Mouse (Mus musculus) adrenal gland (tissue): Measurements from ENCODE around the gene Braf.

ENCODE experiments used
- intact Hi-C: fragments of 180-260 bp; cut with DNase I; formaldehyde crosslinking; loops from one replicate; pipeline ENCODE4 v1.15.1; 2025

Gene Braf

GRCm38 (mm10) chr6:39559276-39559939, 165.9 kb downstream of the Braf start:
- intact Hi-C loops: loop anchor here (5.0 kb wide), 1 partner anchor 42 kb away; no protein-coding TSS in a partner anchor

GRCm38 (mm10) chr6:39557723-39558261, 167.5 kb downstream of the Braf start, which contains the start of gene Dennd2a:
Gene Dennd2a (minus strand): TSS chr6:39557867.
- intact Hi-C loops: loop anchor here (5.0 kb wide), 1 partner anchor 40 kb away; no protein-coding TSS in a partner anchor

DNA sequence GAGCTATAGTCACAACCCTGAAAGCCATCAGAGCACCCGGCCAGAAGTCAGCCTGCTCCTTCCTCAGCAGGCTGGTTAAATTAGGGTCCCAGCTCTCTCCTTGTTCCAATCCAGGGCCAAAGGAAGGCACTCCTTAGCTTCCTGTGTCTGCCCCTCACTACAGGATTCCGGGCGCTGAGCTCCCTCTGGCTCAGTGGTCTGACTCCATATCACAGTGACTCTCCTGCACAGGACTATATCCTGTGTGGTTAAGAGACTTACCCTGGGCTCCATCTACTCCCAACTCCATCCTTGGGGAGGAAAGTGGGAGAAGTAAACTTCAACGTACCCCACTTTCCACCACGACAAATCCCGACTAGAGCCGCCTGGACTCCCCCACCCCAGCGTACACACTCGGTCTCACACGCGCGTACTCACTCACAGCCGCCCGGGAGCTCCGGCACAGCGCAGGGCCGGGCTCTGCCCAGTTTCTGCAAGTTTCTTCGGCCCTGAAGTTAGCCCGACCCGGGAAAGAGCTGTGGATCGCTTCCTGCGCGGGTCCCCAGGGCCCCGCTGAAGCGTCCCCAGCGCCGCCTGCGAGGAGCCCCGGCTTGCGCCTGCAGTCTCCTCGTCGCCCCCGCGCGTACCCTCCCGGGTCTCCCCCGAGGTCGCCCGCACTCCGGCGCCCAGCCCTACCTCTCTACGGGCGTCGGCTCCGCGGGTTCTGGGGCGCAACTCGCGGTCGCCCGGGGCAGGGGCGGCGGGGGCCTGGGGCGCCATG, 168.2 kb downstream of the Braf start:
- intact Hi-C loops: loop anchor here (5.0 kb wide), 1 partner anchor 40 kb away; no protein-coding TSS in a partner anchor

DNA sequence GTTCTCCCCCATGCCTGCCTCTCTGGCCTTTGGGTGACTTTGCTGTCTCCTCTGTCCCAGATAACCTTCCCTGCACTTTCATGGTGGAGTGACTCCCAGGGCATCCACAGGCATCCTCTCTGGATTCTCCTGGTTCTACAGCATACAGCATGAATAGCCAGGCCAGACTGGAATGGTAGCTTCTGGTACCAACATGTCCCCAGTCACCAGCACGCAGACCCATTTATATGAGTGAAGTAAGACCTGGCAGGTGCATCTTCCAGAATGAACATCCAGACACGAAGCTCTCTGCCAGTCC, 169.7 kb downstream of the Braf start:
- intact Hi-C loops: loop anchor here (5.0 kb wide), 1 partner anchor 38 kb away; no protein-coding TSS in a partner anchor

GRCm38 (mm10) chr6:39554888-39555647, 170.2 kb downstream of the Braf start:
- intact Hi-C loops: loop anchor here (5.0 kb wide), 1 partner anchor 38 kb away; no protein-coding TSS in a partner anchor
